Mouse (Mus musculus): ENCODE results near the gene Gm18336.

DNA sequence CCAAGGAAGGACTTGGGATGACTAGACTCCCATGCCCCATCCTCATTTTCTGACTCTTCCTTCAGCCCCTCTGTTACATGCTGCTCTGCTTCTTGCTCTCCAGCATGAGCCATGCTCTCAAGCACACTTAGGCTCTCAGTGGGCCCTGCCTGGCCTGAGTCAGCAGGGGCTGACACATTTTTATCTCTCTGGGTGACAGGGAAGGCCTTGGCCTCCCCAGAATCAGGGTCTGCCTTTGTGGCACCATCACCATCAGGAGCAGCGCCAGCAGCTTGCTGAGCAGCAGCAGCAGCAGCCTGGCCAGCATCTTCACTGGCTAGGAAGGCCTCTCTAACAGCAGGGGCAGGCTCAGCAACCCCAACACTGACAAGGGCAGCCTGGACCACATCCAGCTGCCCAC, 2.1 kb downstream of the Gm18336 start:
- TF ChIP-seq CTCF (IDR thresholded peaks at IDR 0.05; ENCODE audit: low read depth, low read length) = no peak
- no peak for TF ChIP-seq POLR2A (IDR thresholded peaks at IDR 0.05; ENCODE audit: borderline replicate concordance, low read depth, low read length)

All from bone marrow macrophage, adult 2 months (primary cell).